Mouse (Mus musculus): ENCODE data around the gene Ntrk2. TPM values are rescaled to one million over a fixed set of nuclear protein-coding genes. Genes with fewer than 3 reads are reported as not detected.

Gene Ntrk2
- total and polyA plus RNA-seq, 2 experiments from 2014 or later, result 160 to 233 TPM

DNA sequence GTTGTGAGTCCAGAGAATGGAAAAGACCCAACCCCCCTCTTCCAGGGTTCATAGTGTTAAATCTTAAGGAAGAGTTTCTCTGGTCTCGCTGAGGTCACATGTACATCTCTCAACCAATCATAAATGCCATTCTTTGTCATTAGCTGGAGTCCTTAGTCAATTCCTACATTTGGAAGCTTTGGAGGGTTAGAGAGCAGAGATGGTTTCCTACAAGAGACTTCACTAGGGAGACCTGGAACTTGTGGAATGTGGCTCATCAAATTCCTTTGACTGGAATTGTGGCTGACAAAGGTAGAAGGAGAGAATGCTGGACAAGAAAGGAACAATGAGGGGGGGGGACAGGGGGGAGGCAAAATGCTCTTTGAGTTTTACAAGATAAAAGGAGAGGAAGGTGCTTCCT lies 30.5 kb downstream of the Ntrk2 start:
- H3K4me2 ChIP-seq (ENCODE audit: low read depth, low read length), result no peak overlapping the region
- no peak for ATAC-seq
- WGBS, result 95% methylated on average over 1 of the region's 1 CpGs

DNA sequence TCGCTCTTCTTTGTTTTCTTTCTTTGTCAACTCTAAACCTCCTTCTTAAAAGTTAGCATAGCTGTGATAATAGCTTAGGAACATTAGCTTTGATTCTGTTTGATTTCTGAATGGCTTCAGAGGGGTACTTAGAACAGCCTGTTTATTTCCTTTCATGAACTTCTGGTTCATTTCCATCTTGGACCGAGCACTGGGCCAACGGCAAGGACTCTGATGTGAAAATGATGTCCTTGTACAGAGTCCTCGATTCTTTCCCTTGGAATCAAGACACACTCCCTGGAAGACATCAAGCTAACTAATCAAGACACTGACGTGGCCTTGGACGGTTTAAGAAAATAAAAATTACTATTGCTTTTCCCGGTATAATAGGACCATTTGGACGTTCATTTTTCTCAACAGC lies 31.7 kb downstream of the Ntrk2 start:
- no peak overlapping the region for H3K4me2 ChIP-seq (ENCODE audit: low read depth, low read length)

More for the DNA sequence above, 30.5 kb downstream of the Ntrk2 start:
- H3K36me3 ChIP-seq (ENCODE audit: insufficient read depth, low read length), result peaks cover 4% of the 10 kb centered on the region; the same call in 1 of the 2 replicates
- no peak for TF ChIP-seq CTCF (IDR thresholded peaks at IDR 0.05; ENCODE audit: low read depth)
- no peak overlapping the region for H3K4me3 ChIP-seq (ENCODE audit: low read length)
- peaks cover 9% of the 10 kb centered on the region for H3K4me1 ChIP-seq (ENCODE audit: insufficient read depth, low read length)
- no peak overlapping the region for H3K9ac ChIP-seq (replicated peaks; ENCODE audit: low read length)
- DNase-seq (ENCODE audit: low spot score), result no peak
- H3K9me3 ChIP-seq (ENCODE audit: low read length), result no peaks in the 10 kb centered on the region
- no peaks in the 10 kb centered on the region for H3K27me3 ChIP-seq (ENCODE audit: insufficient read depth, low read length)
- no peak overlapping the region for H3K27ac ChIP-seq

DNA sequence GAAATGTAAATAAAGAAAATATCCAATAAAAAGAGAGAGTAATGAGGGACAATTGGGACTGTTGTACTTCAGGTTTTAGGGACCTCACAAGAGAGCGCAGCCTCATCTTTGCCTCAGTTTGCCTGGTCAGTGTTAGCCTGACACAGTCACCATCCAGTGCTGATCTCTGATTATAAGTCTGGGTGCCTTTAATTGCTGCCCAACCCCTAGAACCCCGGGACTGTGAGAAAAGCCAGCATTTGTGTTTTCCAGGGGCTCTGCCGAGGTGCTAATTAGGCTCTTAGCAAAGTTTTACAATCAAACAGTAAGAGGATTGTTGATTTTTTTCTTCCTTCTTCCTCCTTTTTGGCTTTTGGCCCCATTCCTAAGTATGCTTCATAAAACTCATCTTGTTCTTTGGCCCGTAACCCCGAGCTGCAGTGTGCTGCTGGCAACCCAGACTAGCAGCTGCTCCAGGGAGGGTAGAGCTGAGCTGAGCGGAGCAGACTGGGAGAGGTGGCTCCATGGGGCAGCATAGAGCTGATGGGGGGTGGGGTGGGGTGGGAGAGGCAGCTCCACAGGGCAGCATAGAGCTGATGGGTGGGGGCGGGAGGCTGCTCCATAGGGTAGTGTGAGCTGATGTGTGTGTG lies 34.5 kb downstream of the Ntrk2 start:
- TF ChIP-seq CTCF (IDR thresholded peaks at IDR 0.05; ENCODE audit: low read depth), result no peak
- no peak overlapping the region for H3K9ac ChIP-seq (replicated peaks; ENCODE audit: low read length)
- H3K9me3 ChIP-seq (ENCODE audit: low read length), result no peaks in the 10 kb centered on the region
- H3K4me3 ChIP-seq (ENCODE audit: low read length), result no peak overlapping the region
- ATAC-seq, result peak; percentile 91
- WGBS, result 32% methylated on average over 7 of the region's 7 CpGs
- no peaks in the 10 kb centered on the region for H3K4me1 ChIP-seq (ENCODE audit: insufficient read depth, low read length)
- H3K27ac ChIP-seq, result no peak overlapping the region; the same call in 1 of the 2 replicates
- DNase-seq (ENCODE audit: low spot score), result peak; percentile 76
- no peak overlapping the region for H3K4me2 ChIP-seq (ENCODE audit: low read depth, low read length)
- no peaks in the 10 kb centered on the region for H3K27me3 ChIP-seq (ENCODE audit: insufficient read depth, low read length)
- peaks cover 15% of the 10 kb centered on the region for H3K36me3 ChIP-seq (ENCODE audit: insufficient read depth, low read length)

More for the DNA sequence above, 31.7 kb downstream of the Ntrk2 start:
- Histone ChIP-seq H3K4me3 (ENCODE audit: low read length) (no peak overlapping the region), H3K4me1 (ENCODE audit: insufficient read depth, low read length) (peaks cover 6% of the 10 kb centered on the region; the same call in 1 of the 2 replicates), H3K9ac (replicated peaks; ENCODE audit: low read length) (no peak overlapping the region), H3K9me3 (ENCODE audit: low read length) (no peaks in the 10 kb centered on the region), H3K36me3 (ENCODE audit: insufficient read depth, low read length) (peaks cover 5% of the 10 kb centered on the region; the same call in 1 of the 2 replicates), H3K27me3 (ENCODE audit: insufficient read depth, low read length) (no peaks in the 10 kb centered on the region), H3K27ac (no peak overlapping the region)
- 75% methylated on average over 8 of the region's 8 CpGs for WGBS
- no peak for DNase-seq (ENCODE audit: low spot score)
- no peak for TF ChIP-seq CTCF (IDR thresholded peaks at IDR 0.05; ENCODE audit: low read depth)
- no peak for ATAC-seq

DNA sequence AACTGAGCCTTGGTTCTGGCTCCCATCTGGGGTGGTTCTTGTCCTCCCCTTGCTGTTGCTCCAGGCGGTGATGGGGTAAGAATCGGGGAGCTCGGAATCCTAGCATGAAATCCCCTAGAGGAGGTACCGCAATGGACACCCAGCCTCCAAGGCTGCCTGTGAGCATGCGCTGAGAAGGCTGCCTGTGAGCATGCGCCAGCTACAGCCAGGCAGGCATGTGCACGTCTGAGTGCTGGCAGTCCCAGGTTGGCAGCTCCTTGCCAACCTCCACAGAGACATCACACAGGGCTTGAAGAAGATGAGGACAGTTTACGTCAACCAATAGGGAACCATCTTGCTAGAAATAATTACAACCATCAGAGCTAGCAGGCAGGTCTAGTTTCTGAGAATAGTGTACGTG lies 37.5 kb downstream of the Ntrk2 start:
- ATAC-seq, result no peak
- TF ChIP-seq CTCF (IDR thresholded peaks at IDR 0.05; ENCODE audit: low read depth), result no peak
- H3K4me3 ChIP-seq (ENCODE audit: low read length), result no peak overlapping the region
- H3K4me1 ChIP-seq (ENCODE audit: insufficient read depth, low read length), result no peaks in the 10 kb centered on the region
- H3K27ac ChIP-seq, result no peak overlapping the region
- H3K4me2 ChIP-seq (ENCODE audit: low read depth, low read length), result no peak overlapping the region
- no peak overlapping the region for H3K9ac ChIP-seq (replicated peaks; ENCODE audit: low read length)
- H3K36me3 ChIP-seq (ENCODE audit: insufficient read depth, low read length), result peaks cover 29% of the 10 kb centered on the region
- 77% methylated on average over 9 of the region's 9 CpGs for WGBS
- H3K27me3 ChIP-seq (ENCODE audit: insufficient read depth, low read length), result no peaks in the 10 kb centered on the region
- no peaks in the 10 kb centered on the region for H3K9me3 ChIP-seq (ENCODE audit: low read length)
- DNase-seq (ENCODE audit: low spot score), result peak; percentile 38

DNA sequence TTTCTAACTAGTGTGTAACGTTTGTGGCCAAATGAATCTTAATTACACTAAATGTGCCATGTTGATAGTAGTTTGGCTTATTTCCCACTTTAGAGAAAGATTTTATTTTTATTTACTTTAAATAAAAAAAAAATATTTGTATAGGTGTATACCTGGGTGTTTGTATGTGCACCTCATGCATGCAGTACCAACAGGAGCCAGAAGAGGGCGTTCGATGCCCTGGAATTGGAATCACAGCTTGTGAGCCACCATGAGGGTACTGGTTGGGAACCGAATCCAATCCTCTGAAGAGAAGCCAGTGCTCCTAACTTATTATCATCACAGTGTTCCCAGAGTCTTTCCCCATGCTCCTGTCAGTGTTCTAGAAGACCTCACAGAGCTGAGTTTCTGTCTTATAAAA lies 42.2 kb downstream of the Ntrk2 start:
- ATAC-seq, result no peak
- H3K4me3 ChIP-seq (ENCODE audit: low read length), result no peak overlapping the region
- H3K9ac ChIP-seq (replicated peaks; ENCODE audit: low read length), result no peak overlapping the region
- 87% methylated on average over 4 of the region's 4 CpGs for WGBS
- no peak overlapping the region for H3K27ac ChIP-seq
- no peaks in the 10 kb centered on the region for H3K4me1 ChIP-seq (ENCODE audit: insufficient read depth, low read length)
- no peaks in the 10 kb centered on the region for H3K9me3 ChIP-seq (ENCODE audit: low read length)
- no peaks in the 10 kb centered on the region for H3K27me3 ChIP-seq (ENCODE audit: insufficient read depth, low read length)
- H3K36me3 ChIP-seq (ENCODE audit: insufficient read depth, low read length), result peaks cover 24% of the 10 kb centered on the region
- no peak overlapping the region for H3K4me2 ChIP-seq (ENCODE audit: low read depth, low read length)
- TF ChIP-seq CTCF (IDR thresholded peaks at IDR 0.05; ENCODE audit: low read depth), result peak; percentile 57
- no peak for DNase-seq (ENCODE audit: low spot score)

DNA sequence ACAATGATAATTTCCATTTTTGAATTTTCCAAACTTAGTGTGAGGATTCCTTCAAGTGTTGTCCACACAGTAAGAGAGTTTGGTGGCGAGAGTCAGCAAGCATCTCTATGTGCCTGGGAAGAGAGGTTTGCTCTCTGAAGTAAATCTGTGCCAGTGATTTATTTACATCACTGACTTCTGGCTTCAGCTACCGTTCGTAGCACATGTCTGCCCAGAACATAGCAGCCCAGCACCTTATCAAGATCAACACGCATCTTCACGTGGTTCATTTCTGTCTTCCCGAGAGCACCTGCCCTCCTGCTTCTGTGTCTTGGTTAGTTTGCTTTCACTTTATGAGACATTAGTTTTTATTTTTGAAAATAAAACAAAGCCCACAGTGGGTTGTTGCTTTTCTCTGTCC lies 47.3 kb downstream of the Ntrk2 start:
- ATAC-seq, result no peak
- 66% methylated on average over 6 of the region's 6 CpGs for WGBS
- Histone ChIP-seq H3K4me2 (ENCODE audit: low read depth, low read length) (no peak overlapping the region), H3K27ac (no peak overlapping the region), H3K27me3 (ENCODE audit: insufficient read depth, low read length) (no peaks in the 10 kb centered on the region), H3K4me3 (ENCODE audit: low read length) (no peak overlapping the region), H3K9me3 (ENCODE audit: low read length) (no peaks in the 10 kb centered on the region), H3K4me1 (ENCODE audit: insufficient read depth, low read length) (no peaks in the 10 kb centered on the region), H3K36me3 (ENCODE audit: insufficient read depth, low read length) (no peaks in the 10 kb centered on the region), H3K9ac (replicated peaks; ENCODE audit: low read length) (no peak overlapping the region)
- peak; percentile 17 for DNase-seq (ENCODE audit: low spot score)
- no peak for TF ChIP-seq CTCF (IDR thresholded peaks at IDR 0.05; ENCODE audit: low read depth)

DNA sequence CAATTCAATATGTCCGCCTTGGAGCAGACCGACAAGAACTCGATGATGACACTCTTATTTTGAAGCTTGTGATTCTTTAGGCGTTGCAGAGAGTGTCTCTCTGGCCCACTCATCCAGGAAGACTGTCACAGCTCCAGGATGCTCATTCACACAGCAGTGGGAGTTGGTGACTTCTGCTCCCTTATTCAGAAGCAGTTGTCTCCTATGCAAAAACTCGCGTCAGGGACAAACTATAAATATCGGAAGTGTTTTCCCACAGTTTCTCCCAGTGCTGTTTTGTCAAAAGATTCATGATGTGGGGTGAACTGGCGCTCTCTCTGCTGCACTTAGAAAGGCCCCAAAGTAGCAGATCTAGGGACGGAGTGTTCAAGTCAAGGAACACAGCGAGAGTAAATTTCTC lies 59.9 kb downstream of the Ntrk2 start:
- no peaks in the 10 kb centered on the region for H3K9me3 ChIP-seq (ENCODE audit: low read length)
- no peak overlapping the region for H3K4me2 ChIP-seq (ENCODE audit: low read depth, low read length)
- H3K27me3 ChIP-seq (ENCODE audit: insufficient read depth, low read length), result no peaks in the 10 kb centered on the region
- peaks cover 20% of the 10 kb centered on the region for H3K36me3 ChIP-seq (ENCODE audit: insufficient read depth, low read length)
- no peaks in the 10 kb centered on the region for H3K4me1 ChIP-seq (ENCODE audit: insufficient read depth, low read length)
- DNase-seq (ENCODE audit: low spot score) (no peak), ATAC-seq (no peak)
- TF ChIP-seq CTCF (IDR thresholded peaks at IDR 0.05; ENCODE audit: low read depth), result no peak
- 90% methylated on average over 10 of the region's 10 CpGs for WGBS
- H3K9ac ChIP-seq (replicated peaks; ENCODE audit: low read length), result no peak overlapping the region
- H3K27ac ChIP-seq, result no peak overlapping the region
- no peak overlapping the region for H3K4me3 ChIP-seq (ENCODE audit: low read length)
